In genomic region chr6:112696056-112696950, GRCm38 (mm10) we compare ENCODE assay signal across 7 mouse cellular contexts. TPM values are rescaled to one million over a fixed set of nuclear protein-coding genes. Genes with fewer than 3 reads are reported as not detected.
DNase-seq lines count a peak whose midpoint lies in the region; ATAC-seq lines count a peak whose summit lies in the region.

Gene Rad18 (minus strand): TSS chr6:112696686.

- no peaks in the 10 kb centered on the region for H3K27me3 ChIP-seq in intestine, embryonic 16.5 days (replicated peaks; ENCODE audit: control insufficient read depth, insufficient read depth, low read length)
- no peaks in the 10 kb centered on the region for H3K27me3 ChIP-seq in limb, embryonic 11.5 days (ENCODE audit: control insufficient read depth, insufficient read depth, low read length)
- no peaks in the 10 kb centered on the region for H3K27me3 ChIP-seq in midbrain, embryonic 14.5 days (ENCODE audit: control insufficient read depth, insufficient read depth, low read length)

- peak within 1 kb of the TSS; percentile 78 for H3K4me3 ChIP-seq in intestine, embryonic 16.5 days (ENCODE audit: low read length)
- peak within 1 kb of the TSS; percentile 70 for H3K4me3 ChIP-seq in limb, embryonic 11.5 days (ENCODE audit: low read depth, low read length)
- peak within 1 kb of the TSS; percentile 77 for H3K4me3 ChIP-seq in midbrain, embryonic 14.5 days (replicated peaks; ENCODE audit: low read depth, low read length)

- 0 out of 2 replicates have a peak, but pooled peaks cover 5% of the 10 kb centered on the region for H3K4me1 ChIP-seq in intestine, embryonic 16.5 days (ENCODE audit: control insufficient read depth, insufficient read depth, low read length)
- no peaks in the 10 kb centered on the region; the same call in 1 of the 2 replicates for H3K4me1 ChIP-seq in limb, embryonic 11.5 days (ENCODE audit: control insufficient read depth, insufficient read depth, low read length)
- 0 out of 2 replicates have a peak, but pooled peaks cover 2% of the 10 kb centered on the region for H3K4me1 ChIP-seq in midbrain, embryonic 14.5 days (ENCODE audit: control insufficient read depth, insufficient read depth, low read length)

- H3K9ac ChIP-seq in intestine, embryonic 16.5 days (ENCODE audit: low read depth, low read length) = peak within 1 kb of the TSS; percentile 82
- H3K9ac ChIP-seq in limb, embryonic 11.5 days (ENCODE audit: low read length) = peak within 1 kb of the TSS; percentile 84
- peak within 1 kb of the TSS; percentile 47 for H3K9ac ChIP-seq in midbrain, embryonic 14.5 days (replicated peaks; ENCODE audit: low read length)

- WGBS in intestine, embryonic 16.5 days = under 1% methylated on average over 77 of the region's 77 CpGs
- under 1% methylated on average over 76 of the region's 77 CpGs for WGBS in limb, embryonic 11.5 days
- under 1% methylated on average over 77 of the region's 77 CpGs for WGBS in midbrain, embryonic 14.5 days

- H3K36me3 ChIP-seq in intestine, embryonic 16.5 days (ENCODE audit: control insufficient read depth, insufficient read depth, low read length) = no peaks in the 10 kb centered on the region
- H3K36me3 ChIP-seq in limb, embryonic 11.5 days (ENCODE audit: control insufficient read depth, insufficient read depth, low read length) = no peaks in the 10 kb centered on the region
- no peaks in the 10 kb centered on the region for H3K36me3 ChIP-seq in midbrain, embryonic 14.5 days (ENCODE audit: control insufficient read depth, insufficient read depth, low read length)

- DNase-seq in adrenal gland, adult 8-10 months = peak; percentile 75
- peak; percentile 84 for DNase-seq in embryo, embryonic 11.5 days (ENCODE audit: low read depth, low spot score)
- DNase-seq in gastrocnemius, postnatal 4 days (ENCODE audit: low spot score in 2 of 2) = peak; percentile 69 to 85
- DNase-seq in limb, embryonic 11.5 days (ENCODE audit: low spot score) = peak; percentile 91
- peak; percentile 96 for DNase-seq in midbrain, embryonic 14.5 days
- peak; percentile 70 to 85 for DNase-seq in spleen, adult 18-20 months

- no peak within 1 kb of the TSS for H3K27ac ChIP-seq in intestine, embryonic 16.5 days (ENCODE audit: low read length)
- H3K27ac ChIP-seq in limb, embryonic 11.5 days (replicated peaks; ENCODE audit: low read depth, low read length) = no peak within 1 kb of the TSS
- no peak within 1 kb of the TSS for H3K27ac ChIP-seq in midbrain, embryonic 14.5 days (replicated peaks; ENCODE audit: low read depth, low read length)

- no peaks in the 10 kb centered on the region for H3K9me3 ChIP-seq in intestine, embryonic 16.5 days (ENCODE audit: control insufficient read depth, low read length)
- H3K9me3 ChIP-seq in limb, embryonic 11.5 days (ENCODE audit: control insufficient read depth, low read length) = no peaks in the 10 kb centered on the region
- H3K9me3 ChIP-seq in midbrain, embryonic 14.5 days (ENCODE audit: control insufficient read depth, low read length) = no peaks in the 10 kb centered on the region

- H3K4me2 ChIP-seq in intestine, embryonic 16.5 days (ENCODE audit: low read depth, low read length) = peak within 1 kb of the TSS; percentile 77
- peak within 1 kb of the TSS; percentile 57 for H3K4me2 ChIP-seq in limb, embryonic 11.5 days (ENCODE audit: low read depth, severe bottlenecking)
- peak within 1 kb of the TSS; percentile 82 for H3K4me2 ChIP-seq in midbrain, embryonic 14.5 days (ENCODE audit: low read length)

- peak; percentile 97 for ATAC-seq in intestine, embryonic 16.5 days
- peak; percentile 94 for ATAC-seq in limb, embryonic 11.5 days (ENCODE audit: insufficient number of reproducible peaks, low FRiP score, low TSS enrichment, low read depth)
- peak; percentile 89 for ATAC-seq in midbrain, embryonic 14.5 days (ENCODE audit: low FRiP score, low TSS enrichment)

RNA-seq across cellular contexts. Expression of gene Rad18, which starts in this region (rescaled TPM):
- total RNA-seq in adrenal gland, adult 8-10 months (2022) = 1 to 10 TPM; 6.2 to 8.7 (median 7.8) TPM
- 1 to 10 TPM; 8.7 TPM for total RNA-seq in gastrocnemius, postnatal 4 days (2021)
- 22.0 and 24.0 TPM in 2 replicates for polyA plus RNA-seq in intestine, embryonic 16.5 days (2015; fragmentation: Nextera tagmentation; extraction: Ambion mirVana)
- 43.2 and 45.7 TPM in 2 replicates for polyA plus RNA-seq in limb, embryonic 11.5 days (2014; fragmentation: Nextera tagmentation; extraction: Ambion mirVana)
- 12.1 and 14.8 TPM in 2 replicates for polyA plus RNA-seq in midbrain, embryonic 14.5 days (2014; fragmentation: Nextera tagmentation; extraction: Ambion mirVana)
